Mouse (Mus musculus) megakaryocyte-erythroid progenitor cell, adult 5-6 weeks (primary cell): ENCODE measurements around the gene Gm4881. TPM values are rescaled to one million over a fixed set of nuclear protein-coding genes. Genes with fewer than 3 reads are reported as not detected.
"Not testable (repeated sequence)": the region's sequence is repeated elsewhere in the genome, so short reads cannot be mapped to it uniquely, and the experiment has no call there.

ENCODE experiments used
- ATAC-seq: replicated peaks from 2 replicates; pipeline ENCODE4 v1.8.0; 2016; ENCODE audit warnings: mild to moderate bottlenecking, inconsistent platforms; ENCODE audit not compliant: severe bottlenecking, poor library complexity, low FRiP score, low TSS enrichment
- total RNA-seq, 2 experiments: library from RNA; stranded (forward) in 1 of 2; stranded (reverse) in 1 of 2; fragments of 200-1000, 215-1000 nt in 1 of 2; fragments of >200 nt in 1 of 2; fragmentation: Nextera tagmentation in 1 of 2; gene quantifications; 2 replicates each; pipeline ENCODE4 v1.2.3; 2014 to 2017

The Gm4881 gene
- total RNA-seq, 2 experiments from 2014 or later, result not detected

DNA sequence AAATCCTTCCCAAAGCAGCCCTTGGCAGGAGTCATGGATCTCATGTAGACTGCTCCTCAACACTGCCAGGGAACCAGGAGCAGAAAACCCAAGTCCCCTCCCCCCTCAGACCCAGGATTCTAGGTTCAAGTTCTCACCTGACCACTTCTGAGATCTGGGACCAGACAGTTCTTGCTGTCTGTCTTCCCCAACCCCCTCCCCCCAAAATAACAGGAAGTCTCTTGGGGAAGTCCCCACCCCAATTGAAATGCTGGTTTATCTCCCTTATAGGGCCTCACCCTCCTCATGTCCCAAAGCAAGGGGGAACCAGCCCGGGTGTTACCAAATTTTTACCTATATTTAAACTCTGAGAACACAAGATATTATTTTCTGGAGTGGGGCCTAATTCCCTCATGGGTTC is 42.5 kb downstream of the Gm4881 start:
- ATAC-seq, result no peak

DNA sequence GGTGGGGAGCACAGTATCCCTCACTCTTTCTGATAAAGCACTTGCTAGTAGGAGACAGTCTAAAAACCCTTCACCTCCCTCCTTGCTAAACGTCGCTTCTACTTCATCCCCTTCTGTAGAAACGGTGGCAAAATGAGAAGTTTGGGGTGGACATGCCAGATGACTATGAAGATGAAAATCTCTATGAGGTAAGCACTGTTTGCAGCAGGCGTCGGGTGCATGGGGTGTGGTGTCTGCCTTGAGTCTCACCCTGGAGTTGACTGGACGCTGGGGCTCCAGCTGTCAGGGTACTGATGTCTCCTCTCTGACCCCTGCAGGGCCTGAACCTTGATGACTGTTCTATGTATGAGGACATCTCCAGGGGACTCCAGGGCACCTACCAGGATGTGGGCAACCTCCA is 43.2 kb downstream of the Gm4881 start:
- ATAC-seq, result no peak

- no peak for ATAC-seq
These were observed 46.3 kb downstream of the Gm4881 start for GRCm38 (mm10) chr7:24897959-24898358.

DNA sequence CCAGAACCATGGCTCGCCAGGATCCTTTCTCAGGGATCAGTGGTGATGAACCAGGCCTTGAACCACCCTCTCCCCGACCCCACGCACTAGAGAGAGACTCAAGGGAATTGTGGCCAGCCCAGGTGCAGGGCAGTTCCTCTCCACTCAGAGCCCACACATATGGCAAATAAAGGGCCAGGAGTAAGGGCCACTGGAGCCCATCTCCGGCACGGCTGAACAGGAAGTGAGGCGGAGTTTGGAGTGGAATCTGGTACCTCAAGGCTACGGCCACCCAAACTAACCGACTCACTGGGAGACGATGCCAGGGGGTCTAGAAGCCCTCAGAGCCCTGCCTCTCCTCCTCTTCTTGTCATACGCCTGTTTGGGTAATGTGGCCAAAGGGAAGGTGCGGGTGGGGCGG is 47.1 kb downstream of the Gm4881 start, which contains the start of gene Cd79a:
Gene Cd79a, plus strand, starts transcription at position 158 of the 400 bp plus-strand sequence.
- no peak for ATAC-seq

- ATAC-seq, result no peak
These were observed 48.0 kb downstream of the Gm4881 start for GRCm38 (mm10) chr7:24896269-24896668.

- not testable (repeated sequence) for ATAC-seq
These were observed 48.5 kb downstream of the Gm4881 start for GRCm38 (mm10) chr7:24895749-24896148.

DNA sequence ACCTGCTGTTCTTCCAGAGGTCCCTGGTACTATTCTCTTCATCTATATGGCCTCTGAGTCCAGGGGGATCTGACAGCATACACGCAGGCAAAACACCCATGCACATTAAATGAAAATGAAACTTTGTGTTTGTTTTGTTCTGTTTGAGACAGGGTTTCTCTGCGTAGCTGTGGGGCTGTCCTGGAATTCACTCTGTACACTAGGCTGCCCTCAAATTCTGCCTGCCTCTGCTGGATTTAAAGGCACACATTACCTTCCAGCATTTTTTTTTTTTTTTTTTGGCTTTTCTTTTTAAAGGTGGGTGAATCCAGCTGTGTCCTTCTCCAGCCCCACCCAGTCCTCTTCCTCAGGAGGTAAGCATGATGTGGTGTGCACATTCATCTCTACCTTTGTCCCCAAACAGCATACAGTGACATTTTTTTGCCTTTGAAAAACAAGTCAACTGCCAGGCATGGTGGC is 52.1 kb downstream of the Gm4881 start:
- no peak for ATAC-seq

DNA sequence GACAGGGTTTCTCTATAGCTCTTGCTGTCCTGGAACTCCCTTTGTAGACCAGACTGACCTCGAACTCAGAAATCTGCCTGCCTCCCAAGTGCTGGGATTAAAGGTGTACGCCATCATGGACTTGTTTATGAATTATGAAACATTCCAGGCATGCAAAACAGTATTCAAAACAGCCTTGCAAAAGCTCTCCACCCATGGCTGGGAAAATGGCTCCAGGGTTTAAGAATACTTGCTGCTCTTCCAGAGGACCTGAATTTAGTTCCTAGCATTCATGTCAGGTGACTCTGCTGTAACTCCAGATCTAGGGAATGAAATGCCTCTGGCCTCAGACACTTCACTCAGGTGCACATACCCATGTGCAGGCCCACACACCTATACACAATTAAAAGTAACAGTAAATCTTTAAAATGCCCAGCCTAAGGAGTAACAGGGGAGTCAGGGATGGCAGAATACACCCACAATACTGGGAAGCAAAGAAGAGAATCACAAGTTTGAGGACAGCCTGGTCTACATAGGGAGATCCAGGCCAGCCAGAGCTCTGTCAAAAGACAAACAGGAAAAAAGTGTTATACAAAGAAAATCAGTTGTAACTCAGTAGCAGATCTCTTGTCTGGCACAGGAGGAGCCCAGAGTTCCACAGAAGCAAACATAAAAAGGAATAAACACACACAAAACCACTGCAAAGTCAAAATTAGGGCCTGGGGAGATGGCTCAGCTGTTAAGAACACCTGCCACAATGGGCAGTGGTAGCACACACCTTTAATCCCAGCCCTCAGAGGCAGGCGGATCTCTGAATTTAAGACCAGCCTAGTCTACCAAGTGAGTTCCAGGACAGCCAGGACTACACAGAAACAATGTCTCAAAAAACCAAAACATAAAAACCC is 52.8 kb downstream of the Gm4881 start:
- no peak for ATAC-seq

DNA sequence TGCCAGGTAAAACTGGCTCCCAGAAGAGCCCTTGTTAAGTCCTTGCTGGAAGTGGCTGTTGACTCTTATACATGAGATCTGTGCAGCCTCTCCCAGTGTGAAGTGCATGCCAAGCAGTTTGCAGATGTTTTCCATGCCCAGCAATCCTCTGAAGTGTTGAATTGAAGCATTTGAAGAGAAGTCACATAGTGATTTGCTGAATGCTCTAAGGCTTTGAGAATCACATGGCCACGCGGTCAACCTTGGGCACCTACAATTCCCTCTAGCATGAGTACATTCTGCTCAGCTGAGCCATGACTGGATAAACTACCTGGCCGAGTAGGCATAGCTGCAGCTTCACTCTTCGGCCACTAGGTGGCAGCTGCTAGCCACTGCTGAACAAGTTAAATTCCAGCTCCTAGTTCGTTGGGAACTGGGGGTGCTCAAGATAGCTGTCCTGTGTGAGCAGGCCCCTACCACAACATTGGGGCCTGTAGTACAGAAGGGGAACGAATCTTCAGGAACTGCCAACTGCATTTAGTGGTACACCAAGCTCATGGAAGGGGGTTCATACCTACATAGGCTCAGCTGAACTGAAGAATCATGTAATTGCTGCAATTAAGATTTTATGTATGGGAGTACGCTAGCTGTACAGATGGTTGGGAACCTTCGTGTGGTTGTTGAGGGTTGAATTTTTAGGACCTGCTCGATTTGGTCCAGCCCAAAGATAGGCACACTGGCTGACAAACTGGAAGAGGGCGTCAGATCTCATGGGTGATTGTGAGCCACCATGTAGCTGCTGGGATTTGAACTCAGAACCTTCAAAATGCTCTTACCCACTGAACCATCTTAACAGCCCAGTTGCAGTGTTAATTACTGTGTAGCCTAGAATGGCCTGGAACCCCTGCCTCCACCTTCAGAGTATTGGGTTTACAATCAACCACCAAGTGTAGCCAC is 53.7 kb downstream of the Gm4881 start:
- ATAC-seq, result peak; percentile 69

DNA sequence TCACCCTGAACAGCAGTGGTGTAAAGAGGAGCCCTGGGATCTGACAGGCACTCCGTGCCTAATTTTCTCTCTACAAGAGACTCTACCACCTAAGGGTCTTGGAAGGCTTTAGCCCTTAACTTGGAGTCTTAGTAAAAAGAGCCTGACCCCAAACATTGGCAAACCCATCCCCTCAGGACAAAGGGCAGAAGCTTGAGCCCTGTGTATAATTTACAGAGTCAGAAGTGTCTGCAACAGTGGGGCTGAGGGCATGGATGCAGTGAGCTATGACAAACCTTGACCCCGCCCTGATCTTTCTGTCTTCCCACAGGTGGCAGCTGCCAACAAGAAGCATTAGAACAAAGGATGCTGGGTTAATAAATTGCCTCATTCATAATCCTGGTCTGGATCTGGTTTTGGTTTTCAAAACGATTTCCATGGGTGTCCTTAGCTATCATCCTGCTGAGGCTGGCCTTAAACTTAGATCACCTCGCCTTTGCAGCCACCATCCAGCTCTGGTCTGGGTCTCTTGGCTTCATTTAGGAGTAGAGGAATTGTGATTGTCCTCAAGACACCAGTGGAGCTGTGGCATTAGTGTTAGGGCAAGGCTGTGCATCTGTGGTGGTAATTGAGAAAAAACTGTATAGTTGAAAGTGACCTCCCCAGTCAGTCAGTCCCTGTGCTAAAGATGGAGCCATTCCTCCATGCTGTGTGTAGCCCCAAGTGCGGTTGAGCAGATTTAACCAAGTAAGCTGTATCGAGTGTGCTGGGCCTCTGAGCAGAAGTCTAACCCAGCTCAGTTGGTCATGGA is 54.7 kb downstream of the Gm4881 start:
- peak; percentile 5 for ATAC-seq

GRCm38 (mm10) chr7:24887096-24887495 is 57.2 kb downstream of the Gm4881 start:
- ATAC-seq, result no peak

GRCm38 (mm10) chr7:24886308-24886633 is 58.0 kb downstream of the Gm4881 start:
- ATAC-seq, result no peak

- no peak for ATAC-seq
These were observed 58.6 kb downstream of the Gm4881 start for GRCm38 (mm10) chr7:24885468-24886307.

DNA sequence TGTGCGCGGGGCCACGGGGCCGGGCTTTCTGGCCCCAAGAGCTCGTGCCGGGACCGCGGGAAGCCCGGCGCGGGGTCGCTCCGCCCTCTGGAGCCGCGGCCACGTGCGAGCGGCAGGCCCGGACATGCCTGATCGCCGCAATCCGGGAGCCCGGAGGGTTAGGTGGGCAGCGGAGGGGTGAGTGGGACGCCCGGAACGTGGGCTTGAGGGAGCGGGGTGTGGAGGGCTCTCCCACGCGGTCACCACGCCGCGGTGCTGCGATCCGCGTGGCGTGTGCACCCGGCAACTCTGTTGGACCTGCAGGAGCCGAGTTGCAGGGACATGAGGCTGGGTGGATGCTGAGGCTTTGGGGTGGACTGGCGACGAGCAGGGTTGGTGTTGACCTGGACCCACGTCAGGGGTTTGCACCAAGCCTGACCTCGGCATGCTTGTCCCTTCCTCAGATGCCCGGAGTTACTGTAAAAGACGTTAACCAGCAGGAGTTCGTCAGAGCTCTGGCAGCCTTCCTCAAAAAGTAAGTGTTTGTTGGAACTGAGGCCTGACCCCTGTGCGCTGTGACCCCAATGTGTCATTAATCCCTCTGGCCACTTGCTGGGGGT is 59.5 kb downstream of the Gm4881 start:
- ATAC-seq, result no peak

DNA sequence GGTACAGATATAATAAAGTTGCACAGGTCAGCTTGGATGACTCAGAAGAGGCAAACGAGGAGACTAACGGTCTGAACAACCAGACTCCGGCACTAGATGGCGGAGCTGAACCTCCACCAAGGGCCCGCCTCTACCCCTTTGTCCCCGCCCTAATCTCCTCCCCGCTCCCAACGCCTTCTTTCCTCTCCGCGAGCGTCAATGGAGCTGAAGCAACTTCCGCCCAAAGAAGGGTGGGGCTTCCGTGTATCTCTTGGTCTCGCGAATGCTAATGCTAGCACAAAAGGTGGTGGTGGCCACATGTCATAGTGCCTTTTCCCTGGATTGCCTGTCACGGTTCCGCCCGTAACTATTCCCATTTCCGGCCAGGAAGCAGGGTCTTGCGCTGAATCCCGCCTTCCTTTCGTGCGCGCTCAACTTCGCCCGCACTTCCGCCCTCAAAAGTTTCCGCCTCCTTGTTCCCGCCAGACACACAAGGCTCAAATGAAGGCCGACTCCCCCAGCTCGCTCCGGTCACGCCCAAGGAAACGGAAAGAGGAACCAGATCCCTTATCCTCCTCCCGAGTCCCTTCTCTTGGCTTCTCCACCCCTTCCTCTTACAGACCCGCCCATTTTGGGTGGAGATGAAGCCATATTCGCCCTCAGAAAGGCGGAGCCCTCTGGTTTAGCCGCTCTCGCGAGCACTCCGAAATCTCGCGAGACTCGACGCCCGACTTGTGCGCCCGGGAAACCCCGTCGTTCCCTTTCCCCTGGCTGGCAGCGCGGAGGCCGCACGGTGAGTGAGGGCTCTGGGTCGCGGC is 60.2 kb downstream of the Gm4881 start, which contains the start of gene Rps19:
Gene Rps19, plus strand, starts transcription at position 476 of the 797 bp plus-strand sequence.
- ATAC-seq, result peak; percentile 89

GRCm38 (mm10) chr7:24882416-24883199 is 61.7 kb downstream of the Gm4881 start:
- ATAC-seq, result no peak

DNA sequence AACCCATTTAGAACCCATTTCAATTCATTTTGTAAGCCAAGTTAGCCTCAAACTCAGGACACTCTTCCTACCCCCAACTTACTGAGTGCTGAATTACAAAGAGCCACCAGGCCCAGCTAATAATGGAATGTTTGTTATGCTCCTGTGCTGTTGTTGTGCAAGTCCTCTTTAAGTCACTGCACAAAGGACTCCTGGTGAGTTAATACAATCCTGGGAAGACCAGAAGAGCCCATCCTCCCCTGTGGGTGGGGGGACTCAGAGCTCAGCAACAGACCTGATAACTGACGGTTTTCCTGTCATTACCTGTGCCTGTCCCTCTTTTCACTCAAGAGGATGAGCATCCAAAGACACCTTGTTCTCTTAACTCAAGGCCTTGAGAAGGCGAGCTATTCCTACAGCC is 64.7 kb downstream of the Gm4881 start:
- ATAC-seq, result no peak
